Mouse (Mus musculus): Measurements from ENCODE around the gene Nbl1.

GRCm38 (mm10) chr4:139092356-139093195 lies at the start of gene Nbl1:
- TF ChIP-seq CTCF (IDR thresholded peaks at IDR 0.05) = no peak
- TF ChIP-seq EP300 (IDR thresholded peaks at IDR 0.05) = no peak
